Mouse (Mus musculus) adrenal gland, postnatal 4 days (tissue): ENCODE measurements around the gene Lrriq1. TPM values are rescaled to one million over a fixed set of nuclear protein-coding genes. Genes with fewer than 3 reads are reported as not detected.

ENCODE experiments used
- DNase-seq, 2 experiments: peaks; one replicate each; pipeline ENCODE4 v3.0.0; 2021 to 2022; ENCODE audit warnings: low spot score in 2 of 2, mixed read lengths in 2 of 2
- total RNA-seq, 2 experiments: library from RNA; stranded (reverse); gene quantifications; 2 replicates each; pipeline ENCODE4 v1.2.3; 2021

The Lrriq1 gene
- total RNA-seq, 2 experiments from 2014 or later: 0.82 to 4.3 TPM

GRCm38 (mm10) chr10:103029132-103029729 lies 206.9 kb downstream of the Lrriq1 start:
- no peak for DNase-seq

- DNase-seq: no peak
These were observed 207.6 kb downstream of the Lrriq1 start for GRCm38 (mm10) chr10:103028253-103029131.

GRCm38 (mm10) chr10:103027931-103028252 lies 208.2 kb downstream of the Lrriq1 start:
- no peak for DNase-seq

- DNase-seq: no peak
These were observed 208.7 kb downstream of the Lrriq1 start for GRCm38 (mm10) chr10:103027226-103027930.

GRCm38 (mm10) chr10:103026636-103027225 lies 209.4 kb downstream of the Lrriq1 start:
- DNase-seq: no peak

GRCm38 (mm10) chr10:103002556-103002955 lies 233.6 kb downstream of the Lrriq1 start:
- no peak for DNase-seq

GRCm38 (mm10) chr10:103000902-103001301 lies 235.2 kb downstream of the Lrriq1 start:
- no peak for DNase-seq

DNA sequence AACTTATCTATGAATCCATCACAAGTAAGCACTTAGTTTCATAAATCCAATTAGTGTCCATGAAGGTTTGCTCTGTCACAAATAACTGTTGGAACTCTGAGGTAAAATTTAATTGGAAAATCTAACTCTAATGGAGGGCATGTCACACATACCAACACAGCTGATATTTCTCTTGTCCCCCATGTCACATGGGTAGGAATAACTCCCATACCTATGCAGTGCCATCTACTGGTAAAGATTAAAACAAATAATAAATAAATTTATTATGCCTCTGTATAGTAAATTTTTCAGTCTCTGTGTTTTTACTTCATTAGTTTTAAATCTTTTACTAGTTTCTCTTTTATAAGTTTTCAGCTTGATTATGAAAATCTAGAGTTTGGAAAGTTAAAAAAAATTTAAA lies 236.5 kb downstream of the Lrriq1 start:
- no peak for DNase-seq

Other genes starting within 250 kb of the Lrriq1 start
- gene Alx1, start 206.1 kb downstream of the Lrriq1 start, total RNA-seq: 1 to 10 TPM in 1 of 2 experiments, under 1 TPM in 1; 0.31 to 4.7 TPM
- gene Slc6a15, start 131.5 kb upstream of the Lrriq1 start, total RNA-seq: 10 to 100 TPM; 10.2 to 12.9 TPM